Mouse (Mus musculus) lung, adult 2 months (tissue): ENCODE data around the gene Gfod1. TPM values are rescaled to one million over a fixed set of nuclear protein-coding genes. Genes with fewer than 3 reads are reported as not detected.

Source experiments
- DNase-seq: peaks from one replicate; pipeline ENCODE4 v3.0.0; 2022
- H3K4me1 ChIP-seq: fragments of 200-500 bp; 2 replicates; pipeline ENCODE4 v1.6.1; 2011; ENCODE audit warnings: low read length; ENCODE audit not compliant: control insufficient read depth, insufficient read depth
- H3K4me3 ChIP-seq: fragments of 200-500 bp; replicated peaks from 2 replicates; pipeline ENCODE3; 2011; ENCODE audit warnings: low read depth, mild to moderate bottlenecking, control low read depth, low read length; ENCODE audit errors: extremely low read depth
- CTCF ChIP-seq: fragments of 200-500 bp; IDR thresholded peaks from 2 replicates; pipeline ENCODE4 v1.5.1; 2011; ENCODE audit warnings: mild to moderate bottlenecking, low read length, control low read depth; ENCODE audit not compliant: insufficient read depth
- POLR2A ChIP-seq: fragments of 200-500 bp; IDR thresholded peaks from 2 replicates; pipeline ENCODE4 v1.6.1; 2011; ENCODE audit warnings: low read depth, mild to moderate bottlenecking, control low read depth, low read length, borderline replicate concordance; ENCODE audit errors: extremely low read depth
- WGBS: fragments of 180-500 bp; shearing (Covaris S2); methylation state at CpG from one replicate; pipeline ENCODE4 v1.1.7; 2018; 5-methylcytosine and 5-hydroxymethylcytosine counted together
- polyA plus RNA-seq: library from polyadenylated mRNA; depleted of rRNA; stranded (reverse); fragments of >200 nt; gene quantifications from 2 replicates; pipeline ENCODE4 v1.2.3, GENCODE M21; 2012

Gene Gfod1
- polyA plus RNA-seq, 1 experiment: 12.9 TPM

- 16% methylated on average over 14 of the region's 14 CpGs for WGBS
- Histone ChIP-seq H3K4me1 (no peaks in the 10 kb centered on the region), H3K4me3 (no peak overlapping the region)
- DNase-seq: peak; percentile 81
- TF ChIP-seq POLR2A: no peak
- peak; percentile 98 for TF ChIP-seq CTCF
Measured at GRCm38 (mm10) chr13:43182465-43183201, 121.3 kb downstream of the Gfod1 start.

GRCm38 (mm10) chr13:43181104-43181503 lies 122.9 kb downstream of the Gfod1 start:
- Histone ChIP-seq H3K4me3 (no peak overlapping the region), H3K4me1 (no peaks in the 10 kb centered on the region)
- 68% methylated on average over 7 of the region's 7 CpGs for WGBS
- no peak for DNase-seq
- no peak for TF ChIP-seq POLR2A
- TF ChIP-seq CTCF: no peak

DNA sequence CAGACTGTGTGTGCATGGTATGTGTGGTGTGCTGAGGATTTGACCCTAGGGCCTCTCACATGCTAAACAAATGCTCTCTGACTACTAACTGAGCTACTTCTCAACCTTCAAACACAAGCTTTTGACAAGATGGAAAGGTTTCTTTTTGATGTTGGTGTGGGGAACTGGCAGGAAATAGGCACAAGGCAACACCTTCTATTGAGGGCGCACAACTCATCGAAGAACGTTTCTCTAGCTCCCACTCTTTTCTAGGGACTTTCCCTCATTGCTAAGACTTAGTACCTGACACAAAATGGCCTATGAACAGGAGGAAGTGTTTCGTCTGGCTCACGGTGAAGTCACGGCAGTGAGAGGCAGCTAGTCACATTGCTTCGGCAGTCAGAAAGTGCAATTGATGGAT lies 126.7 kb downstream of the Gfod1 start:
- Histone ChIP-seq H3K4me3 (no peak overlapping the region), H3K4me1 (no peaks in the 10 kb centered on the region)
- no peak for TF ChIP-seq POLR2A
- TF ChIP-seq CTCF: no peak
- WGBS: 70% methylated on average over 7 of the region's 7 CpGs
- DNase-seq: no peak

DNA sequence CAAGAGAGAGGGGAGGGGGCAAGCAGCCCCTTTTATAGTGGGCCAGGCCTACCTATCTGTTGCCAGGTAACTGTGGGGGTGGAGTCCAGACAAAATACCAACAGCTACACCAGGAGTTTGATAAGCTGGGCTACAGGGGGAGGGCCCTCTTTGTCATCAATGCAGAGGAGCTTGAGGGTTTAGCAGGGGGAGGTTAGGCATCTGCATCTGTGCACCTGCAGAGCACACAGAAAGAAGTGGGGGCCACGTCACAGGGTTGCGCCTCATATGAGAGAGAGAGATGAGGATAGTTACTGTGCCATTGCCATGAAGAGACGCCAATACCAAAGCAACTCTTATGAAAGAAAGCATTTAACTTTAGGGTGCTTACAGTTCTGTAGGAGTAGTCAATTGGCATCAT lies 127.3 kb downstream of the Gfod1 start:
- no peak for TF ChIP-seq POLR2A
- DNase-seq: no peak
- no peaks in the 10 kb centered on the region for H3K4me1 ChIP-seq
- no peak overlapping the region for H3K4me3 ChIP-seq
- WGBS: 98% methylated on average over 3 of the region's 3 CpGs

DNA sequence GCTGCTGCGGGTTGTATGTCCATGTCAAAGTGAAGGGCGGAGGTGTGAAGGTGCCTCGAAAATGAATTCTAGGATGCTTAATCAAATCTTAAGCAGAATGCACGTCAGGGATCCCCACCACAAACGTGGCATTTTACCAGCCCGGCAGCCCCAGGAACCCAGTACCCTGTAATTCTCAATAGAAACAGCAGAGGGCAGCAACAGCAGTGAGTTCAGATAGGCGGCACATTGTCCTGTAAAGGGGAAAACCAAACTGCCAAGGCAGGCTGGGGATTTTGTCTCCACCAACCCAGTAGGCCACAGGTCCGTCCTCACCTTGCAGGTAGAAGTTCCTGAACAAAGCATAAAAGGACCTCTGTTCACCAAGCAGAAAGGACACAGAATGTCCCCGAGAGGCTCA lies 130.7 kb downstream of the Gfod1 start:
- DNase-seq: peak; percentile 73
- TF ChIP-seq CTCF (peak; percentile 66), POLR2A (no peak)
- 13% methylated on average over 9 of the region's 9 CpGs for WGBS
- Histone ChIP-seq H3K4me3 (no peak overlapping the region), H3K4me1 (no peaks in the 10 kb centered on the region)

GRCm38 (mm10) chr13:43172036-43172713 lies 131.8 kb downstream of the Gfod1 start:
- peak; percentile 15; the same call in 1 of the 2 replicates for TF ChIP-seq CTCF
- no peak for TF ChIP-seq POLR2A
- no peaks in the 10 kb centered on the region for H3K4me1 ChIP-seq
- H3K4me3 ChIP-seq: no peak overlapping the region
- no peak for DNase-seq
- WGBS: 37% methylated on average over 14 of the region's 14 CpGs

- peak; percentile 94; the same call in 1 of the 2 replicates for TF ChIP-seq POLR2A
- TF ChIP-seq CTCF: no peak
- WGBS: under 1% methylated on average over 48 of the region's 48 CpGs
- Histone ChIP-seq H3K4me3 (peak within 1 kb of the TSS; percentile 74), H3K4me1 (no peaks in the 10 kb centered on the region)
- peak; percentile 99 for DNase-seq
Measured at GRCm38 (mm10) chr13:43171020-43171710, 132.8 kb downstream of the Gfod1 start, which contains the start of gene Tbc1d7. TSS of gene Tbc1d7 (minus strand) at chr13:43171501.

DNA sequence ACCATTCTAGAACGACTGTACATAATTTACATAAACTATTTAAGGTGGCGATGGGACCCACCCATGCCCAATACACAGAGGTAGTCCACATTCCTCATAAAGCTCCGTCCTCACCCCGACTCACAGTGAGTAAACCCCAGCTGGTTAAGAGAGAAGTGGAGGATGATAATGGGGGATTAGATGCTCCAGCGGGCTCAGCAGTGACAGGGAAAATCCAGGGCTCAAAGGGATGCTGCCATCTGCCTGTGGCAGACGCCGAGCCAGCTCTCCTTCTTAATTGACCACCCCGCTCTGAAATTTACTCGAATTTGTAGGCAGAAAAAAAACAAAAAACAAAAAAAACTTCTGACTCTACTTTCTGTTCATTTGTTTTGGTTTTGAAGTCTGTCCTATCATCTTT lies 136.3 kb downstream of the Gfod1 start:
- no peak overlapping the region for H3K4me3 ChIP-seq
- TF ChIP-seq POLR2A: no peak
- TF ChIP-seq CTCF: no peak
- no peaks in the 10 kb centered on the region for H3K4me1 ChIP-seq
- 82% methylated on average over 9 of the region's 9 CpGs for WGBS
- DNase-seq: no peak

DNA sequence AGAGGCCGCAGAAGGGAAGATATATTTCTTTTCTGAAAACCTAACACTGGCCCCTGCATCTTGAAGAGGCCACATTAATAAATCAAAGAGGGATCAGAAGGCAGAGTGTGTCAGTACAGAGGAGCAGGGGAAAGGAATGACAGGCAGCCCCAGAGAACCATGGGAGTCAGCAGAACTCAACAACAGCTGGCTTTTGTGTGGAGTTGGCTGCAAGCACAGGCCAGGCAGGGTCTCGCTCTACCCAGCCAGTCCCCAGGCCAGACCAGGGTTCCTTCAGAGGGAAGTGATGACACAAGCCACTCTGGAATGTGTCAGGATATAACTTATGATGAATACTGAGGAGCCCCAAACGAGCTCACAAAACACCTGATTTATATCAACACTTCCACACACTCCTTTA lies 144.5 kb downstream of the Gfod1 start:
- no peak overlapping the region for H3K4me3 ChIP-seq
- 57% methylated on average over 3 of the region's 3 CpGs for WGBS
- no peaks in the 10 kb centered on the region for H3K4me1 ChIP-seq
- TF ChIP-seq POLR2A (no peak), CTCF (no peak)
- DNase-seq: no peak

GRCm38 (mm10) chr13:43158281-43158680 lies 145.7 kb downstream of the Gfod1 start:
- no peak for TF ChIP-seq POLR2A
- no peak for TF ChIP-seq CTCF
- WGBS: 84% methylated on average over 5 of the region's 5 CpGs
- Histone ChIP-seq H3K4me3 (no peak overlapping the region), H3K4me1 (no peaks in the 10 kb centered on the region)
- DNase-seq: no peak
